Mouse (Mus musculus) layer of hippocampus, adult 11-12 months (tissue): Measurements from ENCODE around the gene Slc25a13.
A peak's percentile ranks its signal among the peaks of the same experiment; 100 is the strongest.

ENCODE experiments used
- DNase-seq: peaks from one replicate; pipeline ENCODE4 v3.0.0; 2022; ENCODE audit warnings: low spot score

Slc25a13 gene

DNA sequence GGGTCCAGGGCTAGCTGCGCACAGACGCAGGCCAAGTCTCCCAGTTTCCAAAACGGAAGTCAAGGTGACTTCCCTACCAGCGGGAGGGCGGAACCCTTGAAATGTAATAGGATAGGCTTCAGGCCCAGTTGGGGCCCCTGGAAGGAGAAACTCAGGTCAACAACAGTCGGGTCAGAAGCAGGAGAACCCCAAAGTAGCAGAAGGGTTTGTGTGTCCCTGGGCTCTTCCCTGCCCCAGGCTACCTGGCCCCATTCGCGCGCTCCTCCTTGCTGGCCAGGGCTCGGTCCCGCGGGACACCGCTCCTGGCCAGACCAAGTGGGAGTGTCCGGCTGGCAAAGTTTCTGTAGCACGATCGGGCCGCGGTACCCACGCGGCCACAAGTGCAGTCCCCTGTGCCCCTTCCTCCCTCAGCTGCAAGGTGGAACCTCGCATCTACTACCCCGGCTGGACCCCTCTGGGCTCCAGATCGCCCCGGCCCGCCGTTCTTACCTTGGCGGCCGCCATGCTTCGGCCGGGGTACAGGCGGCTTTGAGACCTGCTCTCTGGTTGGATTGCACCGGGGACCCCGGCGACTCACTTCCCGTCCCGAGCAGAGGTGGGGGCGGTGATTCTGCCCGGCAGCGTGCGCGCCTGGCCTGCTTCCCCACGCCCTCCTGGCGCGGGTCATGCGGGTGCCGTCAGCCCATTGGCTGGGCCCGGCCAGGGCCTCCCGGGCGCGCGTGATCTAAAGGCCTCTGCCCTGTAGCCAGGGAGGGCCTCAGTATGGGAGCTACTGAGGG lies at the start of gene Slc25a13:
Gene Slc25a13, minus strand, starts transcription at position 667 of the 779 bp plus-strand sequence.
- peak; percentile 48 for DNase-seq

DNA sequence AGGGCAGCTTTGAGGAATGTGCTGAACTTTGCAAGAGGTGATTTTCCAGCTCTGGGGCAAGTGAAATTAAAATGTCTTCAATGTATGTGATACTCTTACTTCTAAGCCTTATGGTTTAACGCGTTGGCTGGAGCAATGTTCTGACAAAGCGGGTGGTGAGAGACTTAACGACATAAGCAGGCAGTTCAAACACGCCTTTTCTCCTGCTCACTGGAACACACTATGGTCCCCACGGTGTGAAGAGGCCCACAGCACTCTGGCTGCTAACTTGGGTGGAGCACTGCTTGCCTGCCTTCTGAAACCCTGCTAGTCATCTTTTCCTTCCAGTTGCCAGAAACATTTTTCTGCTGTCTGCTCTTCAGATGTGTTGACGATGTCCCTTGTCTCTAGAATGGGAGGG lies 48.8 kb upstream of the Slc25a13 start:
- DNase-seq = no peak

DNA sequence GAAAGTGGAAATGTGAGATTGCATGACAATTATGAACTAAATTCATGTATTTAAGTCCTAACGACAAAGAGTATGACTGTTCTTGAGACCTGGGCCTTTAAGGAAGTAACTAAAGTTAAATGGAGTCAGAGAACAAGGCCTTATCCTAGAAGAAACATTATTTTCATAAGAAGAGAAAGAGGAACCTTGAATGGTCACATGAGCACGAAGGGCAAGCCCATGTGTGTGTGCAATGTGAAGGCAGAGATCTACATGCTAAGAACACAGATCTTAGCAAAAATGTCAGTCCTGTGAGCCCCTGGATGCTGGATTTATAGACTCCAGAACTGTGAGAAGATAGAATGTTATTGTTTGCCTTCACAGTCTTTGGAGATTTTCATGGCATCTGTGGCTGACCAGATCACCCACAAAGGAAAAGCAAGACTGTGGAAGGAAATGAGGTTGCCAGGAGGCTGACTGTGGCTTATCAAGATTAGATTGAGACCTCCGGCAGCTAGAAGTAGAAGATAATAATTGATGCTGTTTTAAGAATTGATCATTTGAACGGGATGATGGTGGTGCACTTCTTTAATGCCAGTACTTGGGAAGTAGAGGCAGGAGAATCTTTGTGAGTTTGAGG lies 46.4 kb upstream of the Slc25a13 start:
- DNase-seq = no peak

DNA sequence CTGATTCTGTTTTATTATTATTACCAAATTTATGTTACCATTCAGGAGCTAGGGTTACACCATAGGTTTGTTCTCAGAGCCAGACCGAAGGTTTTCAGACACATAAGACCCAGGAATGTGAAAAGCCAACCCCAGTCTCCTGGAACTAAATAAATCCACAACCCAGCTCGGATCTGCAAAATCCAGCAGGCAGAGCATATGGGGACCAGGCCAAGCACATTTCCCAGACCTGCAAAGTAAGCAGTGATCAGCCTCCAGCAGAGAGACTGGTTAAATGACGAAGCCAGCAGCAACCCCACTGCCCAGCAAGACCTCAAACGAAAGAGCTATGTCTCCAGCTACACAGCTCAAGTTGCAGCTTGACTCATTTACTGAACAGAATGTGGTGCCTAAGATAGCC lies 43.9 kb upstream of the Slc25a13 start:
- DNase-seq = no peak

DNA sequence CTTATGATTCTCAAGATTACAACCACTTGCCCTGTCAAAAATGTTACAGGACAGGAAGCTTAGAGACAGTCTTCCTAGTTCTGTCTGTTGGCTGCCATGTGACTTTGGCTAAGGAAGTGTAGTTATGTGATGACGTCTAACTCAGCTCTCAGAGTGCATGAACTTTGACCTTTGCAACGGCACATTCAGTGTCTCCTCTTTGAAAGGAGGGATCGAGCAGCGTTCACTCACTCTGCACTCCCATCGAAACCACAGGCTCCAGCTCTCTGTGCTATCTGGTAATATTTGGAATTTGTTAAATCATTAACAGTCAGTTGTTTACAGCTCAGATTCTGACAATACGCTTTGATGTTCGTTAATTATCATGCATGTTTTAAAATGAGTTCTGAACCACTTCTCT lies 31.5 kb upstream of the Slc25a13 start:
- DNase-seq = no peak

DNA sequence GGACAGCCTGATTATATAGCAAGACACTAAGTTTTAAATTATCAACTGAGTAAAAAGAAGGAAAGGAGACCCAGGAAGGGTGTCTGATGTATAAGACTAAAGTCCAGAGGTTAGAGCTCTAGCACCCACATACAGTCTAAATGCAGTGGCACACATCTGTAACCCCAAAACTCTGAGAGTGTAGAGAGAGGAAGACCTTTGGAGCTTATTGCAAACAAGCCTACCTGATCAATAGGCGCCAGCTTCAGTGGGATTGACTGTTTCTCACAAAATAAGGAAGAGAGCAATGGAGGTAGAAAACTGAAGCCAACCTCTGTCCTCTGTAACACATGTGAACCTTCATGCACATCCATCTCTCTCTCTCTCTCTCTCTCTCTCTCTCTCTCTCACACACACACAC lies 26.9 kb upstream of the Slc25a13 start:
- DNase-seq = no peak

DNA sequence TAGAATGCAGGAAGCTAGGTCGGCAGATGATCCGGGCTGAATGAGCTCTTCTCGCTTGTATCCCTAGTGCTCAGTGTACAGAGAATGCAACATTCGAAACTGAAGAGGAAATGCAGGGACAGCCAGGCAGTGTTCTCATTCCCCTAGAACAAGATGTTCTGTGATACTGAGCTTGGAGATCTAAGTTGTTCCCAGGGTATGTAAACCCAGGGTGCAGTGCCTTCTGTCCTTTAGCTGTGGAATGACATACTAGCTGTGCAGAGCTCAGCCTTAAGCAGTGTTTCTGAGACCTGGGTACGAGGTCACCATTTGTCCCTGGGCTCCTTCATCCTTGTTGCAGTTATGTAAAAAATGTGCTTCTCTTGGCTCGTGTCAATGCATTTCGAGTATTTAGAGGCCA lies 25.1 kb upstream of the Slc25a13 start:
- DNase-seq = peak; percentile 15

DNA sequence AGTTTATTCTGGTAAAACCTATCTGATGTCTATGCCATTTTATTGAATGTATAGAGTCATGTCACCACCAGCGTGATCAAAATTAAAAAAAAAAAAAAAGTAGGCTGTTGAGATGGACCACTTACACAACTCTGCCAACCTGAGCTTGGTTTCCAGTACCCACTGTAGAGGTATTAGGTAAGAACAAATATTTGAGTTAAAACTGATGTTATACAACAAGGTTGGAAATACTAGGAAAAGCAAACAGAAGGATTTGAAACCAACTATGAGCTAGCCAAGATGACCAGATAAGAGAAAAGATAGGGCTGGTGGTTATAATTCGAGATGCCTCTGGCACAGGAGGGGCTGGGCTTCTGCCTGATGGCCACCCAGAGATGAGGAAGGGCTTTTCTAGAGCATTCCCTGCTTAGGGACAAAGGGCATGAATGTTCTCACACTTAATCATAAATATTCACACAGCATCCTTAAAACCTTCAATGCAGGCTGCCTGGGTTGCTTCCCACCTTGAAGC lies 19.9 kb upstream of the Slc25a13 start:
- DNase-seq = no peak

DNA sequence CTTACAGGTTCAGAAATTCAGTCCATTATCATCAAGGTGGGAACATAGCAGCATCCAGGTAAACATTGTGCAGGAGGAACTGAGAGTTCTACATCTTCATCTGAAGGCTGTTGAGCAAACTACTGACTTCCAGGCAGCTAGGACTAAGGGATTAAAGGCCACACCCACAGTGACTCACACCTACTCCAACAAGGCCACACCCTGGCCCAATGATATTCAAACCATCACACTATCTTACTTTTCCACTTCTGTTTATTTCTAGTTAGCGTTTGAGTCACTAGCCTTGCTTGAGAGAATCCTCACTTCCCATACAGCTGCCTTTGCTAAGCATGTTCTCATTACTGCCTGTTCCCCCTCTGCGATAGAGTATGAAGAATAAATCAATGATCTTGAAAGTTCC lies 13.3 kb upstream of the Slc25a13 start:
- DNase-seq = no peak

DNA sequence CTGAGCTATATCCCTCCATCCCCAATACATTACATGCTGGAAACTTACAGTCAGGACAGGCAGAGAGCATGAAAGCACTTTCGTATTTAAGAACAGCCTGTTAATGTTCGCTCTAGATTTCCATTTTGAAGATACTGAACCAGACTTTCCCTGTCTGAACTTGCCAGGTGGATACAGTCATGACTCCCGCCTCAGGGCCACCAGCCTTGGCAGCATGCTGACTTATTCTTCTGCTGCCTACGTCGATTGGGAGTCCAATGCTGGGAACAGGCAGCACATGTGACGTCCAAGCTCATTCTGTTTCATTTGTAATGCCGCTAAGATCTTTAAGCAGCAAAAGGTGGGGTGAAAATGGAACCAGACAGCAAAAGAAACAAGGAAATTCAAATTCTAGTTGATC lies 5.7 kb upstream of the Slc25a13 start:
- DNase-seq = no peak

DNA sequence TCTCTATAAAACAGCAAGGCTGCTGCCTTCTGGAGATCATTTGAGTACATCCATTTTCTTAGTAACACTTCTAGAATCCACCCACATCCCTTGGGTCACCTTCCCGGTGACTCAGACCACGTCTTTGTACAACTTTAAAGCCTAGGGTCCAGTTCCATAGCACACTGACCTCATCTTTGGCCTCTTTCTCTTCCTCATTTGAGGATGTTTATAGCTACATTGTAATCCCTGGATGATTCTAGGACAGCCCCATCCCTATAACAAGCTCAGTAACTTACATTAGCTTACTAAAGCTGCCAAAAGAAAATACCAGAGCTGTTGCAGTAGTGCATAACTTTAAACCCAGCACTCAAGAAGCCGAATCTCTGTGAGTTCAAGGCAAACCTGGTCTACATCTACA lies 3.6 kb upstream of the Slc25a13 start:
- no peak for DNase-seq

DNA sequence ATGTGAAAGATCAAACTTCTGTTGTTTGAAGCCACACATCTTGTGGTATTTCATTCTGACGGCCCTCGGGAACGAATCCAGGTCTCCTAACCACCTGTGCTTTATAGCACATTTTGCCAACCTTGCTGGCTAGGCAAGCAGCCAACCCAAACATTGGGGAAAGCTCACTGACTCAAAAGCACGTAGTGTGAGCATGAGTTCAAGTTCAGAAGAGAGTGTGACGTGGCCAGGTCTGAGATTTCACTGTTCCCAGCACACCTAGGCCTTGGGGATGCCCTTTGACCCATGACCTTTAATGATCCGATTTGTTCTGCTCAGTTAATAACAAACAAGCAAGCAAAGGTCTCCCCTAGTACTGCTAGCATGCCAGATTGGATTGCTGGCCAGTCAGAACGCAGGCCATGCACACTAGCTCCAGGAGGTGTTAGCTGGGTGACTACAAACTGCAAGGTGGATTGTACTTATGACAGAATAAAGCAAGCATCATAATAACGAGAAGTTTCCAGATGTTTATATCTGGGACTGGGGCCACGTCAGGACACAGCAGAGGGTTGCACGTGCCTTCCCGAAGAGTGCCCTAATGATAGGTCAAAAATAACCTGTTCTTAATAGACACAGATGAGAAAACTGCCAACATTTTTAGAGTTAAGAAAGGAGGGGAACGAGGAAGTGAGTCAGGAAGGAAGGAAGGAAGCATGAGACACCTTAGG lies 2.8 kb upstream of the Slc25a13 start:
- no peak for DNase-seq

DNA sequence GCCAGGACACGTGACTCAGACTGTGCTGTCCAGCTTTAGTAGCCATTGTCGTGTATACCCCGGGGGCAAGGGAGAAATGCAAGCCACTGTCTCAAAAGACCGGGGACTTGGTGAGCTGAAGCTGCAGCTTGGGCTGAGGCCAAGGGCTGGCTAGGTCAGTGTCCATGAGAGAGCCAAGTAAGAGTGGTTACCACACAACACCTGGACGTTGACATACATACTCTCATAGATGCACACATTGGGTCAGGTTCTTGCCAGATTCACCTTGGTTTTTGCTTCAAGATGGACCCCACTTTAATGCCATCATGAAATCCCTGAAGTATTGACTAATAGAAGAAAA lies 283 bp upstream of the Slc25a13 start:
- no peak for DNase-seq

DNA sequence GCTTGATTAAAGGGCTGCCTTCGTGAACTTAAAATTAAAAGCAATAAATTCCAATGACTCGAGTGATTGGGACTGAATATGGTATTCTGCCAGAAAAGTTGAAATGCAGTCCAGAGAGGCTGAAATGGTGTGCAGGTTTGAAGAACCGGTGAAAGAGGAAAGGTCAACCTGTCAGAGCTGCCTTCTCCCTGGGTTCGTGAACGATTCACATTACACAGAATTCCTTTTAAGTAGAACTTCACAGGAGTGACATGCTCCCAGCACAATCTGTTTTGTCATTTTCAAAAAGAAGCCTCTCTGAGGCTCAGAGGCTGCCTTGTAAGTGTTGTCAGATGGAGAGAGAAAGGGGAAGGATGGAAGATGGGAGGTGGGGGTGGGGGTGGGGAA lies 860 bp downstream of the Slc25a13 start:
- DNase-seq = no peak

DNA sequence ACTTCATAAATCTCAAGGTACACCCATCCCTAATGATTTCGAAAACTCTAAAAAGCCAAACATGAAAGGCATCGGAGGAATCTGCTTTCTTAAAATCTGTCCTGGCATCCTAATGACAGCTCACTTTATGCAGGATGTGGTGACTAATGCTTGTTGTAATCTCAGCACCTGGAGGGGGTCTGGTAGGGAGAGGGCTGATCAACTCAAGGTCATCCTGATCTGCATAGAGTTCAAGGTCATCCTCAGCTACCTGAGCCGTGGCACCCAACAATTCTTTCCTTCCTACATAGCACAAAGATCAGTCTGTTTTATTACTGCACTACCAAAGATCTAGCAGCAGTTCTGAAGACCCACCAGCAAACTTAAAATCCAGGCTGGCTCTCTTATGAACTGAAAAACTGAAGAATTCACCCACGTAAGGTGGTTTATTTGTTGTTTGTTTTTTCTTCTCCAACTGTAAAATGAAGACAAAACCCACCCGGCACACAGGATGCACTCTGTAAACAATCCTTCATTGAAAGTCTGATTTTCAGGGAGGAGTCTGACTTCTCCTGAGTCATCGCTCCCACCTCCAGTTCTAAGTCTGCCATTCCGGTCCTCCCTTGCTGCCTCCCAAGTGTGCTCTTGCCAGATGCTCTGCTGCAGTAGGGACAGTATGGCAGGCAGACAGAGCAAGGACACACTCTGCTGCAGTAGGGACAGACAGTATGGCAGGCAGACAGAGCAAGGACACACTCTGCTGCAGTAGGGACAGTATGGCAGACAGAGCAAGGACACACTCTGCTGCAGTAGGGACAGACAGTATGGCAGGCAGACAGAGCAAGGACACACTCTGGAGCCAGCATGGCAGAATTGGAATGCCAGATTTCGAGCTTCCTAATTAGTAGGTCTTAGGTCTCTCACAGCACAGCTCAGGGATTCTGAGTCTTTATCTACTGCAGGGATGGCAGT lies 4.3 kb downstream of the Slc25a13 start:
- no peak for DNase-seq

DNA sequence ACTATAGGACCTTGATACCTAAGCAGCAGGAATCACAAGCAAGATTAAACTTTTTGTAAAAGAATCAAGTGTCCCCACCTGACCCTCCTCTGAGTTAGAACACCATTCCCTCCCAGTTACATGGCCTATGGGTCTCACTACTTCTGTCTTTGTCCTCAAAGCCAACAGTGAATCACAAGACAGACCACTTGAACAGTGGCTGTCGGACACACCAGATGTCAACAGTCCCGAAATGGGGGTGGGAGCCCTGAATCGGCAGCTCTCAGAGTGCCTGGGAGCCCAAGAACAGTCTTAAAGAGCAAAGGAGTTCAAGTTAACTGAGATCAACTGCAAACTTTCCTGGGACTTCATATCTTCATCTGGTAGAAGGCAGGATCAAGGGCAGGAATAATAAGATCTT lies 5.0 kb downstream of the Slc25a13 start:
- DNase-seq = no peak

DNA sequence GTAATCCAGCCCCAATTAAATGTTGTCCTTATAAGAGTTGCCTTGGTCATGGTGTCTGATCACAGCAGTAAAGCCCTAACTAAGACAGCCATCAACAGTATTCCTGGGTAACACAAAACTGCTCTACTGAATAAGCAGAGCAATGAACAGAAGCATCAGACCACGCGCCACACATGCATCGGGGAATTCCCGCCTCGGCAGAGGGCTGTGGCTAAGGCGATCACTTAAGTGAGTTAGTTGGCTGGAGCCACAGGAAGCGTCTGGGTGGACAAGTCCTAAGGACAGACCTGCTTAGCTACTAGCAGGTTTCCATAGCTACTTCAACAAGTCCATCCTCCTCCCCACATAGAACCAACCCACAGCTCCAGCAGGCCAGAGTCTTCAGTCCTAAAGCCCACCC lies 6.3 kb downstream of the Slc25a13 start:
- DNase-seq = no peak

DNA sequence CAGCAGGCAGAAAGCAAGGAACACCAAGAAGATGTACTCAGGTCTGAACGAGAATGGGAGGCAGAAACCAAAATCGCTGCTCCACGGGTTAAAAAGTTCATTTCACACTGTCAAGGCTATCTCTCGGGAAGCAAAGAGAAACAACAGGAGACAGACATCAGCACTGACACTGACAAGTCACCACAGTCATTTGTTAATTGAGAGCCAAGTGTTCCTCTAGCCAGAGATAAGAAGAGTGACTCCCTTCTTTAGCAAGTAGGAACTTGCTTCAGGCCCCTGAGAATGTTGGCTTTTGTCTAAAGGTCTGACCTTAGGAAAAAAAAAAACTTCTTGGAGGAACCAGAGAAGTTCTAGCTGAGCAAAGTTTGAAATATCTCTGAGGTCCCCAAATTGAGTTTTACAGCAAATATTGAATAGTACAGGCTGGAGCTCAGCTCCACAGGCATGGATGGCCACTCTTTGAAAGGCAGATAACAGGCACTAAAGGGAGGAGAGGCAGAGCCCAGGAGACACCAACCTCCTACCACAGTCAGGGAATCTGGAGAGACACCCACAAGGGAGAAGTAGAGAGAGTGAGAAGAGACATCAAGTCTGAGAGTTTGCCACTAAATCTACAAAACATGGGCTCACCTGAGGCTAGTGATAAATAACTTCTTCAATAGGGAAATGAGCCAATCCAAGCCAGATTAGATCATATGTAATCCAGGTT lies 8.5 kb downstream of the Slc25a13 start:
- no peak for DNase-seq

DNA sequence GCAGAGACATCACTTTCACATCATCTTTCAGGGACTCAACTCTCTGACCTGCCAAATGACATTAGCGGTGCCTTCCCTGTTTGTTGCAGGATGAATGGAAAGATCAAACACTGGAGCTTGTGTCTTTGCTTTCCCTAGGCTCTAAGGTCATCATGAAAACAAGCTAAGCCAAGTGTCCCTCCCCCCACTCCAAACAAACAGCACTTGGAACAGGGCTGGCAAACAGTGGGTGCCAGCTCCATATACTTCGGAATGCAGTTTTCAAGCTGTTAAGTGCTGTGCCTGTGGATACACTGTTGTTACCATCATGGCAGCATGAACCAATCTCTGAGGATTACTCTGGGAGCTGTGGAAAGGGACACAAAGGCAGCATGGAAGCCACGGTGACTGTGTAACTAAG lies 9.1 kb downstream of the Slc25a13 start:
- no peak for DNase-seq

DNA sequence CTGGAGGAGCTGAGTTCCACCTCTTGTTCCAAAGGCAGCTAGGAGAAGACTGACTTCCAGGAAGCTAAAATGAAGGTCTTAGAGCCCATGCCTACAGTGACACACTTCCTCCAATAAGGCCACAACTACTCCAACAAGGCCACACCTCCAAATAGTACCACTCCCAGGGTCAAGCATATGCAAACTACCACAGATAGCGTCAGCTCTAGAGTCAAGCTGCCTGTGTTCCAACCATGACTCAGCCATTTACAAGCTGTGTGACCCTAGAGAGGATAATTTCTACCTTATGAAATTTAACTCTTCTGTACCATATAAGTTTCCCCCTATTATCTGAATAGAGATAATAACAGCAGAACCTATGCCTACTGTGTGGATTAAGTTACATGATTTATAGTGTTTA lies 9.6 kb downstream of the Slc25a13 start:
- no peak for DNase-seq

DNA sequence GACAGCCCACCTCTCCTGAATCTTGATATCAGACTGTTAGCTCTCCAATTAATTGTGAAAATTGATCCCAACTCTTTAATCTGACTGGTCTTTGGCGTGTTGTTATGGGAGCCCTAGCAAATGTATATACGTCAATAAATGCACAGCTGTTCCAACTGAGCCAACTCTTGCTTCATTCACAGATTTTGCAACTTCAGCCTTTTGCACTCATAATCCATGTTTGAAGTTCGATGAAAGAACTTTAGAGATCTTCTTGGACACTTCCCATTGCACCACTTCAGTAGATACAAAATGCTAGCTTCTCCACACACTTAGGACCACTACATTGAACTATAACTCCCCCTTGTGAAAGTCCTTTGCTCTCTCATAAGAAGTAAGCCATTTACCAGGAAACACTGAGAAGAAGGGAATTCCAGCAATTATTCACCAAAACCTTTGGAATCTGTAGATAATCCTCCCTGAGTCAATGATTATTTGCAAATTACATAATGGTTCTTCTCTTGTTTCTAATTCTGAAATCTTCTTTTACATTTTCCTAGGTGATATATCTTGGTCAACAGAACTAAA lies 11.3 kb downstream of the Slc25a13 start:
- no peak for DNase-seq
